Mouse (Mus musculus): Measurements from ENCODE around the gene Enpp3. TPM values are rescaled to one million over a fixed set of nuclear protein-coding genes. Genes with fewer than 3 reads are reported as not detected.

Gene Enpp3
- total and polyA plus RNA-seq, 3 experiments = 0.04 to 0.24 (median 0.08) TPM

GRCm38 (mm10) chr10:24785345-24785744, 57.3 kb downstream of the Enpp3 start:
- H3K4me2 ChIP-seq (ENCODE audit: insufficient read depth, low read depth, poor library complexity, severe bottlenecking) = no peak overlapping the region
- TF ChIP-seq ELF1 (IDR thresholded peaks at IDR 0.05; ENCODE audit: low read depth, low read length) = no peak
- TF ChIP-seq ZC3H11A (IDR thresholded peaks at IDR 0.05; ENCODE audit: low read depth, low read length) = no peak
- no peak for TF ChIP-seq TCF12 (IDR thresholded peaks at IDR 0.05; ENCODE audit: low read depth, low read length)
- TF ChIP-seq NELFE (IDR thresholded peaks at IDR 0.05; ENCODE audit: low read depth, low read length) = no peak
- TF ChIP-seq BHLHE40 (IDR thresholded peaks at IDR 0.05; ENCODE audit: low read depth, low read length) = no peak
- no peak for TF ChIP-seq CTCF (conservative IDR thresholded peaks at IDR 0.05 in 1 of 2, IDR thresholded peaks at IDR 0.05 in 1 of 2; ENCODE audit: low read depth in 2 of 2, low read length in 2 of 2)

GRCm38 (mm10) chr10:24784624-24785276, 57.9 kb downstream of the Enpp3 start:
- Histone ChIP-seq H3K9me3 (replicated peaks; ENCODE audit: low read length) (no peaks in the 10 kb centered on the region), H3K27me3 (replicated peaks) (no peaks in the 10 kb centered on the region), H3K27ac (ENCODE audit: insufficient read depth, low read depth) (no peak overlapping the region), H3K4me2 (ENCODE audit: insufficient read depth, low read depth, poor library complexity, severe bottlenecking) (no peak overlapping the region), H3K4me3 (replicated peaks in 1 of 3; ENCODE audit: low read depth in 2 of 3, low read length in 2 of 3, poor library complexity in 1 of 3) (no peak overlapping the region), H3K79me2 (replicated peaks; ENCODE audit: control insufficient read depth, extremely low read depth, insufficient read depth, poor library complexity, severe bottlenecking) (no peaks in the 10 kb centered on the region), H3K36me3 (replicated peaks in 1 of 2; ENCODE audit: control insufficient read depth in 1 of 2, insufficient read depth in 1 of 2, low read length in 1 of 2) (no peaks in the 10 kb centered on the region), H3K9ac (ENCODE audit: insufficient read depth, low read depth) (no peak overlapping the region), H3K4me1 (ENCODE audit: control insufficient read depth in 1 of 2, insufficient read depth in 2 of 2) (peaks cover 0 to 4% of the 10 kb centered on the region in 2 experiments; a peak in 2 of 4 replicates)
- DNase-seq (ENCODE audit: extremely low read depth) = no peak
- dilution Hi-C loops (cut with MboI; ENCODE audit: extremely low pct_ligation_motif_present, extremely low pct_unique_long_range_greater_than_20kb, low sequenced_read_pairs) = no loop called here
- TF ChIP-seq NRF1 (IDR thresholded peaks at IDR 0.05; ENCODE audit: low read depth, low read length) (no peak), ZKSCAN1 (IDR thresholded peaks at IDR 0.05; ENCODE audit: borderline replicate concordance, low read depth, low read length) (no peak), ELF1 (IDR thresholded peaks at IDR 0.05; ENCODE audit: low read depth, low read length) (no peak), ZNF384 (IDR thresholded peaks at IDR 0.05; ENCODE audit: low read depth, low read length) (no peak), JUND (conservative IDR thresholded peaks at IDR 0.05; ENCODE audit: low read depth, low read length) (no peak), MAZ (IDR thresholded peaks at IDR 0.05; ENCODE audit: low read depth, low read length) (no peak)
- in situ Hi-C loops (cut with MboI; ENCODE audit: low pct_ligation_motif_present, low pct_unique_long_range_greater_than_20kb, low sequenced_read_pairs) = no loop called here

More at GRCm38 (mm10) chr10:24785345-24785744, 57.3 kb downstream of the Enpp3 start:
- Histone ChIP-seq H3K36me3 (replicated peaks in 1 of 2; ENCODE audit: control insufficient read depth in 1 of 2, insufficient read depth in 1 of 2, low read length in 1 of 2) (no peaks in the 10 kb centered on the region), H3K4me3 (replicated peaks in 1 of 3; ENCODE audit: low read depth in 2 of 3, low read length in 2 of 3, poor library complexity in 1 of 3) (no peak overlapping the region), H3K27ac (ENCODE audit: insufficient read depth, low read depth) (no peak overlapping the region), H3K9me3 (replicated peaks; ENCODE audit: low read length) (no peaks in the 10 kb centered on the region), H3K9ac (ENCODE audit: insufficient read depth, low read depth) (no peak overlapping the region), H3K79me2 (replicated peaks; ENCODE audit: control insufficient read depth, extremely low read depth, insufficient read depth, poor library complexity, severe bottlenecking) (no peaks in the 10 kb centered on the region), H3K27me3 (replicated peaks) (no peaks in the 10 kb centered on the region), H3K4me1 (ENCODE audit: control insufficient read depth in 1 of 2, insufficient read depth in 2 of 2) (peaks cover 0 to 9% of the 10 kb centered on the region in 2 experiments; a peak in 2 of 4 replicates)
- dilution Hi-C loops (cut with MboI; ENCODE audit: extremely low pct_ligation_motif_present, extremely low pct_unique_long_range_greater_than_20kb, low sequenced_read_pairs) (no loop called here), in situ Hi-C loops (cut with MboI; ENCODE audit: low pct_ligation_motif_present, low pct_unique_long_range_greater_than_20kb, low sequenced_read_pairs) (no loop called here)
- no peak for DNase-seq (ENCODE audit: extremely low read depth)

- no peaks in the 10 kb centered on the region for H3K9me3 ChIP-seq (replicated peaks; ENCODE audit: low read length)
- no peak overlapping the region for H3K27ac ChIP-seq (ENCODE audit: insufficient read depth, low read depth)
- no peaks in the 10 kb centered on the region for H3K27me3 ChIP-seq (replicated peaks)
- no peaks in the 10 kb centered on the region for H3K36me3 ChIP-seq (replicated peaks in 1 of 2; ENCODE audit: control insufficient read depth in 1 of 2, insufficient read depth in 1 of 2, low read length in 1 of 2)
- no peaks in the 10 kb centered on the region for H3K79me2 ChIP-seq (replicated peaks; ENCODE audit: control insufficient read depth, extremely low read depth, insufficient read depth, poor library complexity, severe bottlenecking)
- in situ Hi-C loops (cut with MboI; ENCODE audit: low pct_ligation_motif_present, low pct_unique_long_range_greater_than_20kb, low sequenced_read_pairs) = no loop called here
- no peak for TF ChIP-seq NELFE (IDR thresholded peaks at IDR 0.05; ENCODE audit: low read depth, low read length)
- no peak for TF ChIP-seq SMC3 (IDR thresholded peaks at IDR 0.05; ENCODE audit: low read depth, low read length)
- no peak for TF ChIP-seq MYC (IDR thresholded peaks at IDR 0.05; ENCODE audit: low read depth, low read length)
- no peak for TF ChIP-seq RAD21 (IDR thresholded peaks at IDR 0.05; ENCODE audit: low read depth, low read length)
- no peak for TF ChIP-seq BHLHE40 (IDR thresholded peaks at IDR 0.05; ENCODE audit: low read depth, low read length)
- no peak for TF ChIP-seq TCF12 (IDR thresholded peaks at IDR 0.05; ENCODE audit: low read depth, low read length)
- no peak for TF ChIP-seq POLR2AphosphoS2 (IDR thresholded peaks at IDR 0.05; ENCODE audit: low read depth, low read length)
- TF ChIP-seq CTCF (conservative IDR thresholded peaks at IDR 0.05 in 1 of 2, IDR thresholded peaks at IDR 0.05 in 1 of 2; ENCODE audit: low read depth in 2 of 2, low read length in 2 of 2) = no peak
- TF ChIP-seq IRF4 (IDR thresholded peaks at IDR 0.05; ENCODE audit: low read depth, low read length) = no peak
- TF ChIP-seq ELF1 (IDR thresholded peaks at IDR 0.05; ENCODE audit: low read depth, low read length) = no peak
- TF ChIP-seq RCOR1 (conservative IDR thresholded peaks at IDR 0.05; ENCODE audit: low read depth, low read length) = no peak
- TF ChIP-seq E2F4 (IDR thresholded peaks at IDR 0.05; ENCODE audit: insufficient replicate concordance, low read depth, low read length) = no peak
- no peak for TF ChIP-seq USF2 (conservative IDR thresholded peaks at IDR 0.05; ENCODE audit: low read depth, low read length)
- no peak for TF ChIP-seq ZC3H11A (IDR thresholded peaks at IDR 0.05; ENCODE audit: low read depth, low read length)
- no peak overlapping the region for H3K4me2 ChIP-seq (ENCODE audit: insufficient read depth, low read depth, poor library complexity, severe bottlenecking)
- no peak overlapping the region for H3K9ac ChIP-seq (ENCODE audit: insufficient read depth, low read depth)
- H3K4me3 ChIP-seq (replicated peaks in 1 of 3; ENCODE audit: low read depth in 2 of 3, low read length in 2 of 3, poor library complexity in 1 of 3) = no peak overlapping the region
- dilution Hi-C loops (cut with MboI; ENCODE audit: extremely low pct_ligation_motif_present, extremely low pct_unique_long_range_greater_than_20kb, low sequenced_read_pairs) = no loop called here
- H3K4me1 ChIP-seq (ENCODE audit: control insufficient read depth in 1 of 2, insufficient read depth in 2 of 2) = no peaks in the 10 kb centered on the region; a peak in 1 of 4 replicates
- DNase-seq (ENCODE audit: extremely low read depth) = no peak
These were observed 58.7 kb downstream of the Enpp3 start for GRCm38 (mm10) chr10:24783946-24784345.
